Mouse (Mus musculus) liver, postnatal 0 days (tissue): ENCODE results near the gene Ehd2. TPM values are rescaled to one million over a fixed set of nuclear protein-coding genes. Genes with fewer than 3 reads are reported as not detected.

ENCODE experiments used
- ATAC-seq: fragments of 200-750 bp; cut with Nextera tagmentation; 2 replicates; pipeline ENCODE4 v1.8.0; 2017; ENCODE audit warnings: mild to moderate bottlenecking, moderate library complexity
- DNase-seq: peaks from one replicate; pipeline ENCODE4 v3.0.0-alpha.2; 2016
- H3K27ac ChIP-seq: fragments of 300-500 bp; sonication (generic); 2 replicates; pipeline ENCODE4 v1.5.1; 2014; ENCODE audit warnings: antibody characterized with exemption, moderate library complexity, mild to moderate bottlenecking, low read depth
- H3K27me3 ChIP-seq: fragments of 300-500 bp; sonication (generic); 2 replicates; pipeline ENCODE4 v1.6.1; 2014; ENCODE audit warnings: low read length, control low read depth, mixed read lengths; ENCODE audit not compliant: insufficient read depth
- H3K36me3 ChIP-seq: fragments of 300-500 bp; sonication (generic); replicated peaks from 2 replicates; pipeline ENCODE4 v1.6.1; 2014; ENCODE audit warnings: mild to moderate bottlenecking, control low read depth, low read length, moderate library complexity, mixed read lengths; ENCODE audit not compliant: insufficient read depth
- H3K4me1 ChIP-seq: fragments of 300-500 bp; sonication (generic); 2 replicates; pipeline ENCODE4 v1.6.1; 2014; ENCODE audit warnings: antibody characterized with exemption, mild to moderate bottlenecking, control low read depth; ENCODE audit not compliant: insufficient read depth
- H3K4me2 ChIP-seq: fragments of 300-500 bp; sonication (generic); 2 replicates; pipeline ENCODE4 v1.6.1; 2014; ENCODE audit warnings: low read depth, mild to moderate bottlenecking, low read length, moderate library complexity, mixed read lengths
- H3K4me3 ChIP-seq: fragments of 300-500 bp; sonication (generic); 2 replicates; pipeline ENCODE4 v1.5.1; 2014; ENCODE audit warnings: low read depth, low read length
- H3K9ac ChIP-seq: fragments of 300-500 bp; sonication (generic); replicated peaks from 2 replicates; pipeline ENCODE4 v1.6.1; 2014; ENCODE audit warnings: mild to moderate bottlenecking, moderate library complexity
- H3K9me3 ChIP-seq: fragments of 300-500 bp; sonication (generic); 2 replicates; pipeline ENCODE4 v1.6.1; 2016; ENCODE audit warnings: mild to moderate bottlenecking, control low read depth, low read length, mixed read lengths
- CTCF ChIP-seq: sonication (generic); IDR thresholded peaks from 2 replicates; pipeline ENCODE4 v1.5.1; 2016; ENCODE audit warnings: antibody characterized with exemption, low read depth
- EP300 ChIP-seq: IDR thresholded peaks from 2 replicates; pipeline ENCODE4 v1.6.1; 2016; ENCODE audit warnings: antibody characterized with exemption, low read depth, mild to moderate bottlenecking
- WGBS: fragments of 180-500 bp; shearing (Covaris S2); extraction: QIAGEN DNeasy Blood & Tissue Kit; methylation state at CpG from one replicate; pipeline ENCODE4 v1.1.7; 2014; ENCODE audit not compliant: insufficient replicate concordance; 5-methylcytosine and 5-hydroxymethylcytosine counted together
- polyA plus RNA-seq: library from polyadenylated mRNA; unstranded; fragments of >200 nt; fragmentation: Nextera tagmentation; extraction: Ambion mirVana; gene quantifications from 2 replicates; pipeline ENCODE4 v1.2.1, GENCODE M21; 2015

Ehd2 gene
- polyA plus RNA-seq, 1 experiment from 2014 or later = 2.7 TPM

DNA sequence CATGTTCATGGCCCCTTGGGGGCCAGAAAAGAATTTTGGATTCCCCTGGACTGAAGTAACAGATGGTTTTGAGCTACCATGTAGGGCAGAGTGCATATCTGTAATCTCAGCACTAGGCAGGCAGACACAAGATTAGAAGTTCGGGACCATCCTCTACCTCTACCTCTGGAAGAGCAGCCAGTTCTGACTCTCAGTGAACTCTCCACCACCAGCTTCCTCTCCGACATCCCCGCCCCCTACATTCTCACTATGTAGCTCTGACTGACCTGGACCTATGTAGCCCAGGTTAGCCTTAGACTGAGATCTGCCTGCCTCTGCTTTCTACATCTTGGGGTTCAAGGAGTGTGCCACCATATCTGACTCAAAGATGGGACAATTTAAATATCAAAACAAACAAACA lies 878 bp downstream of the Ehd2 start:
- DNase-seq = no peak
- H3K36me3 ChIP-seq = 0 out of 2 replicates have a peak, but pooled peaks cover 2% of the 10 kb centered on the region
- no peak overlapping the region for H3K9ac ChIP-seq
- H3K4me3 ChIP-seq = peak overlapping the region; percentile 41; the same call in 1 of the 2 replicates
- ATAC-seq = no peak
- no peaks in the 10 kb centered on the region for H3K27me3 ChIP-seq
- no peak overlapping the region for H3K27ac ChIP-seq
- WGBS = 42% methylated on average over 3 of the region's 3 CpGs
- TF ChIP-seq CTCF (no peak), EP300 (no peak)
- H3K4me1 ChIP-seq = peaks cover 6% of the 10 kb centered on the region
- 0 out of 2 replicates have a peak, but pooled peaks cover 3% of the 10 kb centered on the region for H3K9me3 ChIP-seq
- H3K4me2 ChIP-seq = peak overlapping the region; percentile 66; the same call in 1 of the 2 replicates

DNA sequence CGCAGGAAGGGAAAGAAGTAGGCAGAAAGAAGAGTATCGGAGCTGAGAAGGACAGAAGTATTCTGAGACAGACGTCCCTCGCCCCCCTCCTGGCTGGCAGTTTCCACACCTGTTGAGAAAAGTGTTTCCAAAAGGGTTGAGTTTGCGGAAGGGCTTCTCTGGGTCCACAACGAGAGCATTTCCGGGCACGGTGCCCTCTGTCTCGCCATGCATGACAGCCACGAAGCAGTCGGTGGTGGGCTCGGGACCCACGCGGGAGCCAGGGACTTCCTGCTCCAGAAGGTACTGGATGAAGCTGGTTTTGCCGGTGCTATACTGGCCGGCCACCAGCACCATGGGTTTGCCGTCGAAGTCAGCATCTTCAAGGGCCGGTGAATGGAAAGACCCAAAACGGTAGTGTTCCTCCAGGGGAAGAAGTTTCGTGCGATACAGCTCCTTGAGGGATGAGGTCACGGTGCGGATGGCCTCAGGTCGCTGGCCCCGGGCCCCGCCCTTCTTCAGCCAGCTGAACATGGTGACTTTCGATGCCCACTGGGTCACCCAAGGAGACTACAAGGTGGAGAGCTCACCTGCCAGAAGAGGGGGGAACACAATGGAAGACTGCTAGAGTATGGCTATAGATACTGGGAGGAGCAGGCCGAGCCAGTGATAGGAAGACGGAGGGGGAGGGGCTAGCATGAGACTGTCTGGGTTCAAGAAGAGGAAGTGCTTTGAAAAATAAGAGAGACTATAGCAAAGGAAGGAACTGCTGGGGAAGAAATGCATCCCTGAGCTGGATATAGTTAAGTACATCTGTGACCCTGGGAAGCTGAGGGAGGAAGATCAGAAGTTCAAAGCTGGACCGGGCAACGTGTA lies 3.3 kb downstream of the Ehd2 start:
- no peak for ATAC-seq
- Histone ChIP-seq H3K36me3 (no peaks in the 10 kb centered on the region), H3K27ac (peak overlapping the region; percentile 60), H3K4me2 (no peak overlapping the region), H3K9me3 (no peaks in the 10 kb centered on the region), H3K4me1 (peaks cover 6% of the 10 kb centered on the region), H3K9ac (no peak overlapping the region), H3K4me3 (no peak overlapping the region), H3K27me3 (no peaks in the 10 kb centered on the region)
- no peak for TF ChIP-seq EP300
- TF ChIP-seq CTCF = no peak
- no peak for DNase-seq
- 59% methylated on average over 32 of the region's 32 CpGs for WGBS

DNA sequence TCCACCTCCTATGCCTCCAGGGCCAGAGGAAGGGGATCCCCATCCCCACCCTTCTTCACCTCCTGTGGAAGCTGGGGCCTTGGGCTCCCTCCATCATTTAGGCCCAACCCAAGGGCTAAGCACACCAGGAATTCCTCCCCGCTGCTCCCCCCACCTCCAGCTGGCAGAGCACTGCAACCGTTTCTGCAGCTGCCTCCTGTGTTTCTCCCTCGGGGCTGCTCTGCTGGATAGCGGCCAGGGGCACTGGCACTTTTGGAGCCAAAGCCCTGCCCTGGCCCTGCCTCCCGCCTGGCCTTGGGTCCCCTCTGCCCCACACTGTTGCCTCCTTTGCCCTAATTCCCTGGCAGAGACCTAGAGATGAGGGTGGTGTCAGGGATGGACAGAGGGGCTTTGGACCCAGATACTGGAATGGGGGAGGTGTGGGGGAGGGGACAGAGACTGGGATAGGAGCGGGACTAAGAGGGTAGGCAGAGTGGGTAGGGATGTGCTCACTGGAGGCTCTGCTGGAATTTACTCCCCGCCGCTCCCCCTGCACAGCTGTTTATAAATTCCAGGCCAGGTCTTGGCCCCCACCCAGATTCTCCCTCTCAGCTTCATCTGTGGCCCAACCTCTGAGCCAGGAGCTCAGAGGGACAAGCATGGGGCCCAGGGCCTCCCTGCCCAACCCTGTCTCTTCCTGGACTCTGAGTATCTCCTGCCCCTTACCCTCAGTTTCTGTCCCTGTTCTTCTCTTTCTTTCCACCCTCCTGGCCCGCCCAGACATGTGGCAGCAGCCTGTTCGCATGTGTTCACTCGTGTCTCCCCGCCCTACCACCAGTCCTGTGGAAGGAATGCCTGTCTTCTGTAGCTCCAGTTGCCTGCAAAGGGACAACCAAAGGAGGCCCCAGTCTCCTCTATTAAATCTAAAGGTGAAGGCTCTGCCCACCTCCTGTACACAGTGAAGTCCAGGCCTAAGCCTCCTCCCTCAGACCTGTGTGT lies 4.8 kb downstream of the Ehd2 start:
- ATAC-seq (peak; percentile 26; the same call in 1 of the 2 replicates), DNase-seq (peak; percentile 56)
- Histone ChIP-seq H3K4me3 (no peak overlapping the region), H3K36me3 (no peaks in the 10 kb centered on the region), H3K4me2 (peak overlapping the region; percentile 22; the same call in 1 of the 2 replicates), H3K27ac (peak overlapping the region; percentile 60), H3K27me3 (0 out of 2 replicates have a peak, but pooled peaks cover 1% of the 10 kb centered on the region), H3K4me1 (peaks cover 6% of the 10 kb centered on the region), H3K9ac (no peak overlapping the region), H3K9me3 (no peaks in the 10 kb centered on the region)
- TF ChIP-seq CTCF (no peak), EP300 (no peak)
- 56% methylated on average over 10 of the region's 12 CpGs for WGBS

DNA sequence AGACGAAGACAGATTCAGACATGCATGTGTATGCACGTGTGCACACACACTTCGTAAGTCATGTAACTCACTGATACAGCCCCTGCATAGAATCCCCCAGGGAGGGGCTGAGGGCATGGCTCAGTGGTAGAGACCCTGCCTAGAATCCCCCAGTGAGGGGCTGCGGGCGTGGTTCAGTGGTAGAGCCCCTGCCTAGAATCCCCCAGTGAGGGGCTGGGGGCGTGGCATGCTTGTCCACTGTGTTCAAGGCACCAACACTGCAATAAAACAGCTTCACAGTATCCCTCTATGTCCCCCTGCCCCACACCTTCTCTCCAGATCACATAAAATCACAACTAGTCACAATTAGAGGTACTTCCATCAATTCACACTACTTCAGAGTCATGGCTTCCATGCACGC lies 5.6 kb downstream of the Ehd2 start:
- Histone ChIP-seq H3K4me3 (no peak overlapping the region), H3K36me3 (no peaks in the 10 kb centered on the region), H3K4me1 (peaks cover 3% of the 10 kb centered on the region; the same call in 1 of the 2 replicates), H3K4me2 (no peak overlapping the region), H3K9me3 (no peaks in the 10 kb centered on the region), H3K9ac (no peak overlapping the region), H3K27me3 (0 out of 2 replicates have a peak, but pooled peaks cover 5% of the 10 kb centered on the region), H3K27ac (no peak overlapping the region)
- DNase-seq = no peak
- WGBS = 78% methylated on average over 7 of the region's 7 CpGs
- no peak for ATAC-seq
- no peak for TF ChIP-seq EP300
- no peak for TF ChIP-seq CTCF

DNA sequence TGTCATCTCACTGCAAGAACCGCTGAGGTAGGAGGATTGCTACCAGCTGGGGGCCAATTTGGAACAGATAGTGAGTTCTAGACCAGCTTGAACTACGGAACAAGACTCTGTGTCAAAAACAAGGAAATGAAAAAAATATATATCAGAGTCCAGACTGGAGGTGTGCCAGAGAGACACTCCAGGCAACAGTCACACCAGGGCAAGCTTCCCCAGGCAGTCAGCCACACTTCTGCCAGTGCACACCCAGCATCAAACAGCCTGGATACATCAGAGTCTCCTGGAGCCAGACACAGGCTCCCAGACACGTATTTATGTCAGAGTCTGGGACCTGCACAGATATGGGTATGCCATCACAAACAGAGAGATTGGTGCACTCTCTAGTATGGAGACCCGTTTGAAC lies 6.1 kb downstream of the Ehd2 start:
- no peak for TF ChIP-seq EP300
- no peak for TF ChIP-seq CTCF
- Histone ChIP-seq H3K9me3 (no peaks in the 10 kb centered on the region), H3K36me3 (no peaks in the 10 kb centered on the region), H3K9ac (no peak overlapping the region), H3K27ac (no peak overlapping the region), H3K4me1 (peaks cover 3% of the 10 kb centered on the region; the same call in 1 of the 2 replicates), H3K4me3 (no peak overlapping the region), H3K4me2 (no peak overlapping the region), H3K27me3 (0 out of 2 replicates have a peak, but pooled peaks cover 5% of the 10 kb centered on the region)
- ATAC-seq (no peak), DNase-seq (no peak)
- WGBS = 46% methylated on average over 4 of the region's 4 CpGs

DNA sequence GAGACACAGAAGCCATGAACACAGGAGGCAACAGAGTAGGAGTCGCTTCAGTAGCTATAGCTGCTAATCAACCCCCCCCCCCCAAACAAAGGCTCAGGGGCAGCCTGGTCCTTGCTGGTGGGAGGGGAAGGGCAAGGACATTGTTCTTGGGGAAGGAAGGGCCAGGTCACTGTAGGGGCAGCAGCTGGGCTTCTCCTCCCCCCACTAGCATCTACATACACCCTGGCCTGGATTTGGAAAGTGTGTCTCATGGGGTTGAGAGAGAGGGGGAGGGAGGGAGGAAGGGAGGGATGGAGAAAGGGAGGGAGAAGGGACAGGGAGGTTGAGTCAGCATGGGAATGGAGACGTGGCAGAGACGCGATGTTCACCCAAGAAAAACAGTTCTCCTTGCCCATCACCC lies 6.7 kb downstream of the Ehd2 start:
- Histone ChIP-seq H3K36me3 (no peaks in the 10 kb centered on the region), H3K4me2 (no peak overlapping the region), H3K4me3 (no peak overlapping the region), H3K9ac (no peak overlapping the region), H3K27me3 (0 out of 2 replicates have a peak, but pooled peaks cover 5% of the 10 kb centered on the region), H3K4me1 (peaks cover 3% of the 10 kb centered on the region), H3K27ac (no peak overlapping the region), H3K9me3 (no peaks in the 10 kb centered on the region)
- ATAC-seq (no peak), DNase-seq (no peak)
- no peak for TF ChIP-seq CTCF
- TF ChIP-seq EP300 = no peak
- 54% methylated on average over 4 of the region's 4 CpGs for WGBS
